Mouse (Mus musculus) cerebellum, postnatal 10 days (tissue): ENCODE data around the gene Dglucy.
"Not testable (repeated sequence)": the region's sequence is repeated elsewhere in the genome, so short reads cannot be mapped to it uniquely, and the experiment has no call there.

Experiments
- DNase-seq, 2 experiments: peaks; one replicate each; pipeline ENCODE4 v3.0.0; 2021; ENCODE audit warnings: mixed read lengths in 2 of 2

Dglucy gene

GRCm38 (mm10) chr12:100781428-100782120, 2.7 kb downstream of the Dglucy start:
- DNase-seq: no peak

GRCm38 (mm10) chr12:100784152-100784551, 5.3 kb downstream of the Dglucy start:
- no peak for DNase-seq

GRCm38 (mm10) chr12:100785344-100785743, 6.5 kb downstream of the Dglucy start:
- no peak for DNase-seq

DNA sequence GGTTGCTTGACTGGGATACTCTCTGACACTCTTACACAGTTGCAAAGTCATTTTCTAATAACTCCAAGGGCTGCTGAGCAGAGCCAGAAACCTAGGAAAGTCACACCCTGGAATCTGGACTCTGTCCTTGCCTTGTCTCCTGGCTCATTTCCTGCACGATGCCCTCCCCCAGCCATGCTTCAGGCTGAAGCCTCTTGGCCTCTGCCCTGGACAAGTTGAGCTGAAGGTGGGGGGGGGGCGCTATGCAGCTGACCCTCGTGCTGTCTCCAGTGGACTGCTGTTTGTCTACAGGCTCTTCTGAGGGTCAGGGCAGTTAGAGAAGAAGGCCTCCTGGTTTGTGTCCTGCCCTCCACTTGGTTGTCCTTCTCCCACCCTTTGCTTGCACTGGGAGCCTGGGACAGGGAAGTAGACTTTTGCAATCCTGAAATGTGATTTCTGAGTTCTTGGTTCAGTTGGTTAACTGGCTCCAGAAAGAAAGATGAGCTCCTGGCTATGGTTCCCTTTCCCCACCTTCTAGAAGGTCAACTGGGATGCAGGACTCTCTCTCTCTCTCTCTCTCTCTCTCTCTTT, 11.2 kb downstream of the Dglucy start:
- no peak for DNase-seq

DNA sequence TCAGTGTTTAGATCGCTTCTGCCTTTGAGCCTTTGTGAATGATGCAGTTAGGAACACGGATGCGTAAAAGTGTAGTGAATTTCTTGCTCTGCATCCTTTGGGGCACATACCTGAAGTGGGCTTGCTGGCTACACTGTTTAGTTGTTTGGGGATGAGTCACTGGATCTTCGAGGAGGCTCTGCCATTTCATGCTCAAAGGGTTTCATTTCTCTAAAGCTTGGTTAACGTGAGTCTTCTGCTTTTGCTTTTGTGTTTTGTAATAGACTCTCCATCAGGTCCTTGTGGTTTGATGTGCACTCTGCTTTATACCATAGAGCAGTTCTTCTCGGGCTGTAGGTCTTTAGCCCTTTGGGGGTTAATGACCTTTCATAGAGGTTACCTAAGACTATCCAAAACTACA, 12.6 kb downstream of the Dglucy start:
- DNase-seq: no peak

GRCm38 (mm10) chr12:100794450-100795230, 15.8 kb downstream of the Dglucy start:
- no peak for DNase-seq

DNA sequence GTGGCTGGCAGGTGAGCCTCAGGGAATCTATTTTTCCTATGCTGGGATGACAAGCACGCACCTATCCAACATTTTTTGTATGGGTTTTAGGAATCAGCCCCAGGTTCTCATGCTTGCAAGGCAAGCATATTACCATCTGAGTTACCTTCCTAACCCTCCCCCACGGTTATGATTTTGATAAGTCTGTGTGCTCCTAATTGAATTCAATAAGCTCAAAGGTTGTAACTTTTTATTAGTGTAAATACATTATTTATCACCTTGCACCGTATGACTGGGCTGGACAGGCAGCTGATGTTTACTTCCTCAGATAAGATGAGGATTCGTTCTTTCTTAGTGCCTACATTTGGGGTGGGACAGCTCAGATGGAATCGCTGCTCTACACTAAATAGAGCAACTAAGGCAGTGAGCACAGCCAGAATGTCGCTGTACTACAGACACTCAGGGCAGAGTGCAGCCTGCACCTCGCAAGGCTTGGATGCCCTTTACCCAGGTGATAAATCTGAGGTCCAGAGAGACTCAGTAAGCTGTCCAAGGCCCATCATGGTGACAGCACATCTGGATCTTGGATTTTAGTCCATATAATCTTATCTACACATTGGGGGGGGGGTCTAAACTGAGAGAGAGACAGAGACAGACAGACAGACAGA, 16.7 kb downstream of the Dglucy start:
- DNase-seq: no peak

DNA sequence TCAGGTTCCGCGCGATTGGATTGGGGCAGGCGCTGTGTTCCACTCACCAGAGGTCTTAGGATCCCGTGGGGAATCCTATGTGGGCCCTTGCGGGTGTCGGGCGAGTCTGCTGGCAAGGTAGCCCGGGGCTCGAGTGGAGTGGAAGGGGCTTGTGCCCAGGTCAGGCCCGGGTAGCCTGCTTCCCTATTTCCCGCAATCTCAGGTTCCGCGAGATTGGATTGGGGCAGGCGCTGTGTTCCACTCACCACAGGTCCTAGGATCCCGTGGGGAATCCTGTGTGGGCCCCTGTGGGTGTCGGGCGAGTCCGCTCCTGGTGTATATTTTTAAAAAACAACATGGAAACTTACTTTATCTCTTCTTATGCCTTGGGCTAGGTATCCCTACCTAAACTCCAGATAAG, 24.5 kb downstream of the Dglucy start:
- DNase-seq: not testable (repeated sequence)

DNA sequence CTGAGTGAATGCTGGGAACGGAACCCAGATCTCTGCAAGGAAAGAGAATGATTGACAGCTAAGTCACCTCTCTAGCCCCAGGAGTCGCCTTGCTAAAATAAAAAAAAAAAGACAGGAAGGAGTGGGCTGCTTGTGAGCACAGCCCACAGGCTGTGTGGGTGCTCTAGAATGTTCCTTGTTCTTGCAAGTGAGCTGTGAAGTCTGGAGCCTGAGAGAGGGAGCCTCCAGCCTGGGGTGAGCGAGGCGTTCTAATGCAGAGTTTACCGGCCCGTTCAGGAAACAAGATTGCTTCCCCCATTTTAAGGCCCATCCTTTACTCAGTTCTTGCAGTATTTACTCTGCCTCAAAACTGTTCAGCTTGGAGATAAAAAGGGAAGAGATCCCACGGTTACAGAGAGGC, 28.4 kb downstream of the Dglucy start:
- no peak for DNase-seq

DNA sequence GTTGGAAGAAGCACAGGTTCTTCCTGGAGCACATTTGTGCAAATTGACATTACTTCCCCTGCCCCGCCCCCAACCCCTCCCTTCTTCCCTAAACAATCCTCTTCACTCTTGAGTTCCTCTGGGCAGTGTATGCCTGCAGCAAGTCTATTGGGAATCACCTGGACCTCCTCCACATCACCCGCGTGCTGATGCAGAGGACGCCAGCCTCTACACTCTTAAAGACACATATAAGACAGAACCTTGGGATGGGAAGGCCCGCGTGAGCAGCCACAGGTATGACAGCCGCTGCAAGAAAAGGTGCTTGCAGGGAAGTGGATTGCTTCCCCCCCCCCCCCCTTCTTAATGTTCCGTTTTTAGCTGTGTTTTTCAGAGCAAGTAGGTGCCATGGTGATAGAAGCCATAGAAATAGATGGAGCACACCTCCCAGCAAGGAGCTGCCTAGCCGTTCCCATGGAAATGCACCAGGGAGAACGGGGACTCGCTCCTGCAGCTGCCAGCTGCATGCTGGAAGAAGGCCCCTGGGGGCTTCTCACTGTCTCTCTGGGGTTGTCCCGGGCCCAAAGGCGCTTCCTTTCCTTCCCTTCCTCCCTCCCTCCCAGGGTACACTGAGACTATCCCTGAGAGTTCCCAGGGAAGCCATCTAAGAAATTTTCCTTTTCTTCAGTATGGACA, 29.9 kb downstream of the Dglucy start:
- DNase-seq: peak in 1 of 2 experiments; percentile 12

DNA sequence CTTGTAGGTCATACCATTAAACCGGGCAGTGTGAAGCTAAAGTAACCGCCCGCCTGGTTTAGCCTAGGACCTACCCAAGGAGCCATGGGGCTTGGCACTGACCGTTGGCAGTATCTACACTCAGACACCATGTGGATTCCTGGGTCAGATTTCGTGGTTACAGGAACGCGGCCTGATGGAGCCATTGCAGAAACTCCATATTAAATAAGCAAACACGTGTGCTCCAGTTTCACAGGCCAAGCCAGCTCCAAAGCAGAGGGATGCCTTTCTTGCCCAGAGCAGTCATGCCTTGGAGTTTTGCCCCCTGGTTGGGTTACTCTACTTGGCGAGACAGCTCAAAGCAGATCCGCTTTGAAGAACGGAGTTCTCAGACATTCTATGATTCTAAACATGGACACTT, 31.7 kb downstream of the Dglucy start:
- DNase-seq: peak in 1 of 2 experiments; percentile 26

DNA sequence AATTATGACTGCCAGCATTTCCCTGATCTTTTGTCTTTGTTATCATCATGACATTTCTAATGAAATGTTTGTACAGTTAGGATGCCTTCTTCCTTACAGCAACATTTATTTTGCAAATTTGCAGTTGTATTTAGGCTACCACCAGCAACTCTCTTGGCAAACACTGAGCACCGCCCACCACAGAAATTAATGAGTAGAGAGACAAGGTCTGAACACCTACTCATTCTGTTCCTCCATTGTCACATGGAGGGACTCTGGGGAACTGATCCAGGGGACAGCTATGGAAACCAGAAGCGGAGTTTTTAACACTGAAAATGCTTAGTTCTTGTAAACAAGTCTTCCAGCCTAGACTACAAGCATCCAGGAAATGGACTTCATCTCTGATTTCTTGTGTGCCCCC, 35.0 kb downstream of the Dglucy start:
- no peak for DNase-seq

DNA sequence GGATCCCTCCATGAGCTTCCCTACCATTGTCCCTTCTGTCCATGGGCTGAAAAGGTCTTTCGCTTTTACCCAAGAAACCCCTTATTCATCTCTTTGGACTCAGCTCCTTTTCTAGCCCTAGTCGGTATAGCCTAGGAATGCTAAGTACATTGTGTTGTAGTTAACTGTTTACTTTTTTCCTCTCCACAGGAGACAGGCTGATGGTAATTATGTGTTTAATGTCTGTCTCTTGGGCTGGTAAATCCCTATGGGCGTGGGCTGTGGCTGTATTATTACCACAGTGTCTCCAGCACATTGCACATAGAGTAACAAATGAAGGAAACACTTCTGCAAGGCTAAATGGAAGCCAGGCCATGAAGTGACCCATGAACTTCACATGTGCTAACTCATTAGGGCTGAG, 35.8 kb downstream of the Dglucy start:
- DNase-seq: no peak

- no peak for DNase-seq
Measured at GRCm38 (mm10) chr12:100816906-100817305, 38.0 kb downstream of the Dglucy start.

DNA sequence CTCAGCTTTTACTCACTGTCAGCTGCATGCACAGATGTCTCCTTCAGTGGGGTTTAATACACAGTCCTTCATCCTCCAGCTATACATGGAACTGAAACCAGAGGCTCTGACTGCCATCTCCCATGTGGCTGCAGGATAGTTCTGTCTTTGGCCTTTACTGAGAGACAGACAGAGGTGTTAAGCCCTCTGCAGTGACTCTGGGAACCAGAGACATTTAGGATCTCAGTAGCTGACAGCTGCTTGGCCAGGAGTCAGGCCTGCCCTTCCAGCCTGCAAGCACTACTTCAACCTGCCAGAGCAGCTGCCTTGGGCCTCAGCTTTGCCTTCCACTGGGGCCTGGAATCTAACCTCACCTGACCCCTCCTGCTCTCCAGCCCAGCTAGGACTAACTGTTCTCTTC, 41.1 kb downstream of the Dglucy start:
- DNase-seq: no peak

DNA sequence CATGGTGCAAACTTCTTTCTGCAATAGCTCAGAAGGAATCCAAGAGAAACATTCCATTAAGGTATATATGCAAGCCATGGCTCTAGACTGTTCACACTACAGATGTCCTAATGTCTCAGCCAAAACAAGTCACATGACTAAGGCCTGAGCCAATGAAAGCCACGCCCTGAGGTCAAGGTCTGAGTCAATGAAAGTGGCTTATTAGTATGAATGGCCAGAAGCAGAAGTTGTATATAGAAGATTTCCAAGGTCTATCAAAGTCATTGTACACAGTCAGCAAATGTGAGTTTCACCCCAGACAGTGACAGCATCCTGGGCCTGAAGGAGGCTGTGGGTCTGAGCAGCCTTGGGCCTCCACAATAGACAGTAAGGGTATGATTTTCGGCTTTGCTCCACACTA, 52.2 kb downstream of the Dglucy start:
- no peak for DNase-seq

GRCm38 (mm10) chr12:100831629-100832325, 52.9 kb downstream of the Dglucy start:
- no peak for DNase-seq

DNA sequence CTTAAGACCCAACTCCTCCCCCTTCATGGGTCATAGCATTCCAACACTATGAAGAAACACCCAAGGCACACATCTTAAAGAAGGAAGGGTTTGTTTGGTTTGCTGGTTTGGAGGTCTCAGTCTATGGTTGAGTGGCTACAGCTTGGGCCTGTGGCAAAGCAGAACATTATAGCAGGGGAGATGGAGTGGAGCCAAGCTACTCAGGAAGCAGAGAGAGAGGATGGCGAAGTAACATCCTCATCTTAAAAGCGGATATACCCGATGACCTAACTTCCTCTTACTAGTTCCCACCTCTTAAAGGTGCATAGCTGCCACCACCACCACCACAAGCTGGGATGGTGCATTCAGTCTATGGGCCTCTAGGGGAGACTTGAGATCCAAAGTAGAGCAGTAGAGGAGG, 58.4 kb downstream of the Dglucy start:
- no peak for DNase-seq

DNA sequence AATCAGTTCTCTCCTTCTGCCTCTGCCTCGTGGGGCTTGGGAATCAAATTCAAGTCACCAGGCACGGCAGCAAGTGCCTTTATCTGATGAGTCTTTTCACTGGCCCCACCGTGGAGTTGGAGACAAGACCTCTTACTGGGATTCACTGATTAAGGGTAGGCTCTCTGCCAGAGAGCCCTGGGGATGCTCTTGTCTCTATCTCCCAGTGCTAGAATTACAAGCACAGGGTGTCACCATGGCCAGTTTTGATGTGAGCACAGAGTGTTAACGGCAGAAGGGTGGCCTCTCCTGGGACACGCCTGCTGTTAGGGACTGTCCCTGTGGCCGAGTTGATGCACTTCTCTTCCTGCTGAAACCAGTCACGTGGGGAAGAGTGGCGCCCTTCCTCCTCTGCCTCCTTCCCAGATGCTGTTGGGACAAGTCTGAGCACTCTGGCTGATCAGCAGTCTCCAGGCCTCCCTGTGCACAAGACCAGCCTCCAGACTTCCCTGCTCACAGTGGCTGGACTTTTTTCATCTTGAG, 60.3 kb downstream of the Dglucy start:
- DNase-seq: peak; percentile 15 to 25

DNA sequence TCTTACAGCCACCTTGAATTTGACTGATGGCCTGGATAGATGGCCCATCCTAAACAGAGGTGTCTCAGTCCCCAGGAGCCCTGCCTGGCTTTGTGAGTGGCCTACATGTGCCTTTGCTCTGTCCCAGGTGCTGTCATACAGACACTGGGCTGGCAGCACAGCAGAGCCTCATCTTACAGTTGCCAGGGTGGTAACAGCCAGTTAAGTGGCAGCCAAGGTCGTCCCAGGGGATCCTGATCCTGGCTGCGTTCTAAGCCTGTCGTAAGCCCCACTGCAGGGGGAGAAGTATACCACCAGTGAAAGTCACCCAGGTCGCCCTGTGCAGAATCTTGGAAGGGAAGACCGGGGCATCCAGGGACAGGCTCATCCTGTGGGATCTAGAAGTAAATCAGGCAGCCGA, 61.1 kb downstream of the Dglucy start:
- DNase-seq: peak; percentile 45 to 69

GRCm38 (mm10) chr12:100841211-100841792, 62.4 kb downstream of the Dglucy start:
- peak; percentile 94 to 96 for DNase-seq

DNA sequence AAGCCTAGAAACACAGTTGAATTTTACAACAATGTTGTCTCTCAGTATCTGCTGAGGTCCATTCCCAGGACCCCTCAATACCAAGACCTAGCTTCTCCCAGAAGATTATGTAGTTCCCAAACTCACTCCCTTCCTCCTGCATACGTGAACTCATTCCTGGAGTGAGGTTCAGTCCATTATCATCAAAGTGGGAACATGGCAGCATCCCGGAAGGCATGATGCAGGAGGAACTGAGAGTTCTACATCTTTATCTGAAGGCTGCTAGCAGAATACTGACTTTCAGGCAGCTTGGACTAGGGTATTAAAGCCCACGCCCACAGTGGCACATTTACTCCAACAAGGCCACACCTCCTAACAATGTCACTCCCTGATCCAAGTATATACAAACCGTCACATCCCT, 64.3 kb downstream of the Dglucy start:
- no peak for DNase-seq
